ENCODE assay signal across 25 mouse cellular contexts in genomic region chr12:36267670-36268246, GRCm38 (mm10). TPM values are rescaled to one million over a fixed set of nuclear protein-coding genes. Genes with fewer than 3 reads are reported as not detected.
DNase-seq lines count a peak whose midpoint lies in the region; ATAC-seq and TF ChIP-seq lines count a peak whose summit lies in the region.
"Had no signal": no experiment of that assay in that cellular context is flagged by ENCODE, and none has a peak within 500 bp of the region (broad histone marks: within the 10 kb centered on the region; RNA-seq: fewer than 3 reads in every experiment).

No protein-coding gene starts in this region.

- H3K4me1 ChIP-seq in embryonic facial prominence, embryonic 14.5 days (ENCODE audit: control insufficient read depth, insufficient read depth, low read length), result no peaks in the 10 kb centered on the region; the same call in 1 of the 2 replicates
- H3K4me1 ChIP-seq in embryonic facial prominence, embryonic 10.5 days, result no peaks in the 10 kb centered on the region
- no peaks in the 10 kb centered on the region for H3K4me1 ChIP-seq in testis, adult 2 months (ENCODE audit: control insufficient read depth, insufficient read depth, low read length)
- H3K4me1 ChIP-seq: embryonic facial prominence, embryonic 13.5 days; forebrain, embryonic 13.5 days; forebrain, embryonic 15.5 days had no signal

- H3K4me3 ChIP-seq in embryonic facial prominence, embryonic 14.5 days (ENCODE audit: low read depth, low read length), result no peak overlapping the region
- no peak overlapping the region for H3K4me3 ChIP-seq in embryonic facial prominence, embryonic 10.5 days
- peak overlapping the region; percentile 58 for H3K4me3 ChIP-seq in testis, adult 2 months (ENCODE audit: control insufficient read depth, low read depth, low read length)
- H3K4me3 ChIP-seq: embryonic facial prominence, embryonic 13.5 days; erythroblast, embryonic 14.5 days; forebrain, embryonic 13.5 days; forebrain, embryonic 15.5 days had no signal

- WGBS in embryonic facial prominence, embryonic 14.5 days, result 80% methylated on average over 8 of the region's 8 CpGs
- 84% methylated on average over 8 of the region's 8 CpGs for WGBS in embryonic facial prominence, embryonic 10.5 days

- no peak overlapping the region for H3K27ac ChIP-seq in embryonic facial prominence, embryonic 14.5 days (replicated peaks; ENCODE audit: low read depth, low read length)
- H3K27ac ChIP-seq in embryonic facial prominence, embryonic 10.5 days (replicated peaks), result no peak overlapping the region
- H3K27ac ChIP-seq in testis, adult 2 months (ENCODE audit: control insufficient read depth, insufficient read depth, low read depth, low read length), result no peak overlapping the region
- H3K27ac ChIP-seq: embryonic facial prominence, embryonic 13.5 days; forebrain, embryonic 13.5 days; forebrain, embryonic 15.5 days had no signal

- H3K36me3 ChIP-seq in embryonic facial prominence, embryonic 14.5 days (ENCODE audit: control insufficient read depth, insufficient read depth, low read length), result no peaks in the 10 kb centered on the region
- no peaks in the 10 kb centered on the region for H3K36me3 ChIP-seq in embryonic facial prominence, embryonic 10.5 days (replicated peaks)
- H3K36me3 ChIP-seq in testis, adult 2 months (ENCODE audit: control insufficient read depth, insufficient read depth, low read length), result no peaks in the 10 kb centered on the region
- H3K36me3 ChIP-seq: embryonic facial prominence, embryonic 13.5 days; forebrain, embryonic 15.5 days had no signal

- H3K9me3 ChIP-seq in embryonic facial prominence, embryonic 14.5 days (ENCODE audit: control insufficient read depth, low read length), result no peaks in the 10 kb centered on the region
- no peaks in the 10 kb centered on the region for H3K9me3 ChIP-seq in embryonic facial prominence, embryonic 10.5 days
- H3K9me3 ChIP-seq: forebrain, embryonic 13.5 days; forebrain, embryonic 15.5 days had no signal

- ATAC-seq in embryonic facial prominence, embryonic 14.5 days (ENCODE audit: low read depth), result 0 out of 2 replicates have a peak, but pooled peaks have one; percentile 26
- ATAC-seq: CD4-positive, CD25-positive, alpha-beta regulatory T cell, adult 4 months; forebrain, embryonic 13.5 days; forebrain, embryonic 15.5 days; forebrain, postnatal 0 days had no signal

- peak; percentile 27 for DNase-seq in embryonic facial prominence, embryonic 14.5 days (ENCODE audit: low spot score)
- no peak for DNase-seq in embryonic facial prominence, embryonic 10.5 days (ENCODE audit: low spot score)
- no peak for DNase-seq in testis, postnatal 14 days (ENCODE audit: low spot score)
- no peak for DNase-seq in adrenal gland, adult 2 months
- DNase-seq: adrenal gland, adult 8-10 months; adrenal gland, postnatal 14 days; adrenal gland, postnatal 36 days; B cell, adult 2 months; cerebellum, adult 11-12 months; cerebellum, adult 2 months; cerebellum, adult 9-10 months; cerebellum, postnatal 10 days; cerebellum, postnatal 25 days; forebrain, postnatal 0 days had no signal

- TF ChIP-seq POLR2A in testis, adult 2 months (IDR thresholded peaks at IDR 0.05; ENCODE audit: control insufficient read depth, low read depth, low read length), result no peak

- no peak overlapping the region for H3K4me2 ChIP-seq in embryonic facial prominence, embryonic 14.5 days (ENCODE audit: low read depth, low read length)
- H3K4me2 ChIP-seq: embryonic facial prominence, embryonic 13.5 days; forebrain, embryonic 13.5 days; forebrain, embryonic 15.5 days had no signal

- no peak for TF ChIP-seq CTCF in testis, adult 2 months (IDR thresholded peaks at IDR 0.05; ENCODE audit: control insufficient read depth, insufficient read depth, insufficient replicate concordance, low read depth, low read length)

- H3K9ac ChIP-seq in embryonic facial prominence, embryonic 14.5 days (ENCODE audit: low read depth, low read length), result no peak overlapping the region
- H3K9ac ChIP-seq: embryonic facial prominence, embryonic 13.5 days; forebrain, embryonic 13.5 days; forebrain, embryonic 15.5 days; forebrain, postnatal 0 days had no signal

- no peaks in the 10 kb centered on the region for H3K27me3 ChIP-seq in embryonic facial prominence, embryonic 14.5 days (replicated peaks; ENCODE audit: control insufficient read depth, insufficient read depth, low read length)
- no peaks in the 10 kb centered on the region for H3K27me3 ChIP-seq in embryonic facial prominence, embryonic 10.5 days (replicated peaks; ENCODE audit: low read depth, poor library complexity, severe bottlenecking)
- no peaks in the 10 kb centered on the region for H3K27me3 ChIP-seq in testis, adult 2 months (ENCODE audit: control insufficient read depth, insufficient read depth, low read length)
- H3K27me3 ChIP-seq: embryonic facial prominence, embryonic 13.5 days; forebrain, embryonic 13.5 days; forebrain, embryonic 15.5 days had no signal

RNA-seq across cellular contexts. Expression of gene Lrrc72, which starts 14.6 kb away (rescaled TPM):
- polyA plus RNA-seq in embryonic facial prominence, embryonic 14.5 days (2014; fragmentation: Nextera tagmentation; extraction: Ambion mirVana), result not detected in 2 replicates
- polyA plus RNA-seq in embryonic facial prominence, embryonic 10.5 days (2016; fragmentation: Nextera tagmentation; extraction: Ambion mirVana), result not detected in 2 replicates
- polyA plus RNA-seq in testis, adult 2 months (2012; rRNA removed), result 23.4 and 27.1 TPM in 2 replicates
- total RNA-seq in adrenal gland, adult 2 months (2021), result not detected
- polyA plus RNA-seq in adrenal gland, adult 2 months (2012; rRNA removed), result not detected in 2 replicates
- total RNA-seq: adrenal gland, adult 8-10 months; adrenal gland, postnatal 14 days; adrenal gland, postnatal 36 days; ES-E14; forebrain, postnatal 0 days; MEL had no signal
- polyA plus RNA-seq: CD4-positive, CD25-positive, alpha-beta regulatory T cell, adult 4 months; cerebellum, adult 2 months; cortical plate, adult 2 months; embryonic facial prominence, embryonic 11.5 days; embryonic facial prominence, embryonic 13.5 days; erythroblast, embryonic 14.5 days; forebrain, embryonic 11.5 days; forebrain, embryonic 13.5 days; forebrain, embryonic 15.5 days; forebrain, postnatal 0 days had no signal

RNA-seq across cellular contexts. Expression of gene Sostdc1, which starts 46.2 kb away (rescaled TPM):
- polyA plus RNA-seq in embryonic facial prominence, embryonic 14.5 days (2014; fragmentation: Nextera tagmentation; extraction: Ambion mirVana), result 82.8 and 83.5 TPM in 2 replicates
- polyA plus RNA-seq in embryonic facial prominence, embryonic 10.5 days (2016; fragmentation: Nextera tagmentation; extraction: Ambion mirVana), result 21.9 and 23.7 TPM in 2 replicates
- polyA plus RNA-seq in testis, adult 2 months (2012; rRNA removed), result 1.6 TPM in 2 replicates
- total RNA-seq in adrenal gland, adult 2 months (2021), result under 1 TPM; 0.52 to 0.69 TPM
- polyA plus RNA-seq in adrenal gland, adult 2 months (2012; rRNA removed), result 0.17 and 0.64 TPM in 2 replicates
- total RNA-seq: MEL had no signal
- polyA plus RNA-seq: erythroblast, embryonic 14.5 days had no signal

Comparison
In these comparisons a context has a peak if more than half of its experiments do, and no peak if none do; other contexts are left out.
1. RNA of gene Lrrc72, which starts 14.6 kb away (polyA plus RNA-seq): 23.4 to 27.1 TPM in testis, adult 2 months; not detected in embryonic facial prominence, embryonic 10.5 days, not detected in embryonic facial prominence, embryonic 14.5 days and not detected in adrenal gland, adult 2 months; every median in the first group is over 10 times any median in the second.